Mouse (Mus musculus) bone marrow macrophage, adult 2 months (primary cell): Measurements from ENCODE around the gene Haghl. TPM values are rescaled to one million over a fixed set of nuclear protein-coding genes. Genes with fewer than 3 reads are reported as not detected.

ENCODE experiments used
- H3K27ac ChIP-seq: 2 replicates; pipeline ENCODE4 v1.5.1; 2012; ENCODE audit warnings: low read depth, low read length; ENCODE audit not compliant: insufficient read depth
- H3K4me1 ChIP-seq: 2 replicates; pipeline ENCODE4 v1.6.1; 2012; ENCODE audit warnings: low read length; ENCODE audit not compliant: control insufficient read depth, insufficient read depth
- H3K4me3 ChIP-seq: 2 replicates; pipeline ENCODE4 v1.5.1; 2012; ENCODE audit warnings: mild to moderate bottlenecking, low read length, moderate library complexity; ENCODE audit not compliant: insufficient read depth
- CTCF ChIP-seq: IDR thresholded peaks from 2 replicates; pipeline ENCODE4 v1.5.1; 2012; ENCODE audit warnings: low read depth, mild to moderate bottlenecking, low read length, moderate library complexity
- POLR2A ChIP-seq: IDR thresholded peaks from 2 replicates; pipeline ENCODE4 v1.6.1; 2012; ENCODE audit warnings: mild to moderate bottlenecking, low read depth, low read length, borderline replicate concordance
- polyA plus RNA-seq: library from polyadenylated mRNA; stranded (reverse); fragments of >200 nt; gene quantifications from 2 replicates; pipeline ENCODE4 v1.2.4, GENCODE M21; 2012; ENCODE audit not compliant: missing spikeins, insufficient read depth, insufficient read length

Gene Haghl
- polyA plus RNA-seq, 1 experiment, result 31.0 TPM

DNA sequence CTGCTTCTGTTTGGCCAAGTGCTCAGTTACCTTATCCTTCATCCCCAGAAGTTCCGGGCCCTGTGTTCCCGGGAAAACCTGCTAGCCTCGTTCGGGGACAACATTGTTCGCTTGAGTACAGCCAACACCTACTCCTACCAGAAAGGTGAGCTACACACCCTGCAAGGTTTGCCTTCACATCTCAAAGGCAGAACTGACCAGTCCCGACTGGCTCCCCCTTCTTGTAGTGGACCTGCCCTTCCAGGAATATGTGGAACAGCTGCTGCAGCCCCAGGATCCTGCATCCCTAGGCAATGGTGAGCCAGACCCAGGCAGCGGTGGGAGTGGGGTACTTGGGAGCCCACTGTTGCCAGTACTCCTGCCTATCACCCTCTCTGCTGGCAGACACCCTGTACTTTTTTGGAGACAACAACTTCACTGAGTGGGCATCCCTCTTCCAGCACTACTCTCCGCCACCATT, 44.1 kb upstream of the Haghl start:
- peaks cover 15% of the 10 kb centered on the region for H3K4me1 ChIP-seq
- TF ChIP-seq CTCF, result no peak
- TF ChIP-seq POLR2A, result no peak
- peak overlapping the region; percentile 77 for H3K4me3 ChIP-seq
- H3K27ac ChIP-seq, result no peak overlapping the region

GRCm38 (mm10) chr17:25828712-25829557, 43.5 kb upstream of the Haghl start, which contains the start of gene Jmjd8:
Gene Jmjd8, plus strand, starts transcription at chr17:25828867.
- TF ChIP-seq CTCF (no peak), POLR2A (no peak)
- peak within 1 kb of the TSS; percentile 42; the same call in 1 of the 2 replicates for H3K27ac ChIP-seq
- H3K4me1 ChIP-seq, result peaks cover 18% of the 10 kb centered on the region
- H3K4me3 ChIP-seq, result peak within 1 kb of the TSS; percentile 77

GRCm38 (mm10) chr17:25828223-25828594, 42.7 kb upstream of the Haghl start:
- H3K4me1 ChIP-seq, result peaks cover 18% of the 10 kb centered on the region
- no peak for TF ChIP-seq POLR2A
- TF ChIP-seq CTCF, result no peak
- peak overlapping the region; percentile 77 for H3K4me3 ChIP-seq
- H3K27ac ChIP-seq, result no peak overlapping the region

DNA sequence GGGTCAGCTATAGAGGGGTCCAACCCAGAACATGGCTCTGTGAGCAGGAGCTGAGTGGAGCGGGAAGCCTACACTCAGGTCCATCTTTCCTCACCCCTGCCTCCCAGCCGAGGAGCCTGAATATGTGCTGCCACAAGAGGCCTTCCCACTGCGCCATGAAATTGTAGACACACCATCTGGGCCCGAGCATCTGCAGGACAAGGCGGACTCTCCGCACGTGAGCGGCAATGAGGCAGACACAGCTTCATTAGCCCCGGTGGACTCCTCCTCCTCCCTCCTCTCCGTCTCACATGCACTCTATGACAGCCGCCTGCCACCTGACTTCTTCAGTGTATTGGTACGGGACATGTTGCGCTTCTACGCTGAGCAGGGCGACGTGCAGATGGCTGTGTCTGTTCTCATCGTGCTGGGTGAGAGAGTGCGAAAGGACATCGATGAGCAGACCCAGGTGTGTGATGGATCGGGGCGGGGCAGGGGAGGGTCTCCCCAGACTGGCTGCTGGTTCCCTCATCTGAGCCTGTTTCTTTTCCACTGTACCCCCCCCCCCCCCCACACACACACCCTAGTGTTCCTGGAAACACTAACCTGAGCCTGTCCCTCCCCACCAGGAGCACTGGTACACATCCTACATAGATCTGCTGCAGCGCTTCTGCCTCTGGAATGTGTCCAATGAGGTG, 42.2 kb upstream of the Haghl start:
- H3K4me3 ChIP-seq, result no peak overlapping the region
- no peak overlapping the region for H3K27ac ChIP-seq
- H3K4me1 ChIP-seq, result peaks cover 21% of the 10 kb centered on the region
- TF ChIP-seq POLR2A (no peak), CTCF (no peak)

- Histone ChIP-seq H3K27ac (no peak overlapping the region), H3K4me1 (peaks cover 21% of the 10 kb centered on the region), H3K4me3 (no peak overlapping the region)
- TF ChIP-seq POLR2A (no peak), CTCF (no peak)
Observed at GRCm38 (mm10) chr17:25827011-25827410, 41.5 kb upstream of the Haghl start.

DNA sequence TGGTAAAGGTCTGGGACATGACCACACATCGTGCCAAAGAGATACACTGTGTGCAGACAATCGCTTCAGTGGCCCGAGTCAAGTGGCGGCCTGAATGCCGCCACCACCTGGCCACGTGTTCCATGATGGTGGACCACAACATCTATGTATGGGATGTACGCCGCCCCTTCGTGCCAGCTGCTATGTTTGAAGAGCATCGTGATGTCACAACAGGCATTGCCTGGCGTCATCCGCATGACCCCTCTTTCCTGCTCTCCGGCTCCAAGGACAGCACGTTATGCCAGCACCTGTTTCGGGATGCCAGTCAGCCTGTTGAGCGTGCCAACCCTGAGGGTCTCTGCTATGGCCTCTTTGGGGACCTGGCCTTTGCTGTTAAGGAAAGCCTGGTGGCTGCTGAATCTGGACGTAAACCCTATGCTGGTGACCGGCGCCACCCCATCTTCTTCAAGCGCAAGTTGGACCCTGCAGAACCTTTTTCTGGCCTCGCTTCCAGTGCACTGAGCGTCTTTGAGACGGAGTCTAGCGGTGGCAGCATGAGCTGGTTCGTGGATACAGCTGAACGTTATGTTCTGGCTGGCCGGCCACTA, 40.6 kb upstream of the Haghl start:
- Histone ChIP-seq H3K4me3 (no peak overlapping the region), H3K4me1 (peaks cover 17% of the 10 kb centered on the region), H3K27ac (no peak overlapping the region)
- TF ChIP-seq CTCF, result no peak
- TF ChIP-seq POLR2A, result no peak

GRCm38 (mm10) chr17:25825311-25825710, 39.8 kb upstream of the Haghl start:
- TF ChIP-seq CTCF (no peak), POLR2A (no peak)
- no peak overlapping the region for H3K4me3 ChIP-seq
- H3K27ac ChIP-seq, result no peak overlapping the region
- peaks cover 17% of the 10 kb centered on the region for H3K4me1 ChIP-seq

- H3K4me1 ChIP-seq, result peaks cover 15% of the 10 kb centered on the region
- peak overlapping the region; percentile 89 for H3K4me3 ChIP-seq
- no peak overlapping the region for H3K27ac ChIP-seq
- TF ChIP-seq CTCF (no peak), POLR2A (no peak)
Observed at GRCm38 (mm10) chr17:25824362-25825142, 39.1 kb upstream of the Haghl start.

- Histone ChIP-seq H3K4me1 (peaks cover 14% of the 10 kb centered on the region), H3K4me3 (peak within 1 kb of the TSS; percentile 89), H3K27ac (no peak within 1 kb of the TSS)
- no peak for TF ChIP-seq POLR2A
- no peak for TF ChIP-seq CTCF
Observed at GRCm38 (mm10) chr17:25823452-25823851, 38.0 kb upstream of the Haghl start, which contains the start of gene Wdr24. Gene Wdr24, plus strand, starts transcription at chr17:25823627.
